Mouse (Mus musculus) activated CD4-positive, CD25-positive, alpha-beta regulatory T cell (primary cell): ENCODE measurements around the gene Flvcr2. TPM values are rescaled to one million over a fixed set of nuclear protein-coding genes. Genes with fewer than 3 reads are reported as not detected.

Experiments
- polyA plus RNA-seq, 2 experiments: library from polyadenylated mRNA; unstranded; fragments of 100-300 nt; shearing (Covaris generic); gene quantifications; one replicate each; pipeline ENCODE4 v1.2.1; 2017

Flvcr2 gene
- under 1 TPM; 0.27 to 0.42 TPM for polyA plus RNA-seq

DNA sequence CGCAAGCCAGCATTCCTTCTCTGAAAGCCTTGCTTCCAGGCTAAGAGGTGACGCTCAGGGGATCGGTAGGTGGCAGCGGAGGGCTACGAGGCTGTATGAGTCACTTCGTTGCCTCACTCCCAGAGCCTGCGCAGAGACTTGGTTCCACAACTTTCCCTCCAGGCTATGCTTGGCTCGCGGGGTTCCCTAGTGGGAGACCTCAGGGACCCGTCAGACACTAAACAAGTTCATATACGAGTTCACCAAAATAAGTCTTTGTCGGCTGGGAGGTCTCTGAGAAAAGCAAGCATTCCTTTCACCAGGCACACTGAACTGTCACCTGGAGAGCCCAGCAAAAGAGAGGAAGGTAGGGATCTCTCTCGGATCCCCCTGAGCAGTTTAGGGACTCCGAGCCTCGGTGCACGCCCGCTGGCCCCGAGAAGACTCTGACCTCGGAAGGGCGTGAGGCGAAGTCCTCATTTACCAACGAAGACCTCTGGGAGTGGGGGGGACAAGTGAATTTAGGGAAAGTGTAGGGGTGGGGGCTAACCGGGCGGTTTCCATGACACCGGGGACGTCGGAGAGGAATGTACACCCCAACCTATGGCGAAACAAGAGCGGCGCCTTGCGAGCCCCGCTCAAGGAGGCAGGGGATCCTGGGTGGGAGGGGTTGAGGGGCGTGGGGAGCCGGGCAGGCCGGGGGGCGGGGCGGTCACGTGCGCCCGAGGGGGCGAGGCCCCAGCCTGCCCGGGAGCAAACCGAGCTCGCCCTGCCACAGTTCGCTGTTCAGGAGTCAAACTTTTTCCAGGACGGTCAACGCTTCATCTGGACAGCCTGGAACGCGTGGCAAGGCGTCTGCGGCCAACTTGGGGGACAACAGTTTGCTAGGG, at the start of gene Flvcr2:
Gene Flvcr2, plus strand, starts transcription at position 713 of the 869 bp plus-strand sequence.

DNA sequence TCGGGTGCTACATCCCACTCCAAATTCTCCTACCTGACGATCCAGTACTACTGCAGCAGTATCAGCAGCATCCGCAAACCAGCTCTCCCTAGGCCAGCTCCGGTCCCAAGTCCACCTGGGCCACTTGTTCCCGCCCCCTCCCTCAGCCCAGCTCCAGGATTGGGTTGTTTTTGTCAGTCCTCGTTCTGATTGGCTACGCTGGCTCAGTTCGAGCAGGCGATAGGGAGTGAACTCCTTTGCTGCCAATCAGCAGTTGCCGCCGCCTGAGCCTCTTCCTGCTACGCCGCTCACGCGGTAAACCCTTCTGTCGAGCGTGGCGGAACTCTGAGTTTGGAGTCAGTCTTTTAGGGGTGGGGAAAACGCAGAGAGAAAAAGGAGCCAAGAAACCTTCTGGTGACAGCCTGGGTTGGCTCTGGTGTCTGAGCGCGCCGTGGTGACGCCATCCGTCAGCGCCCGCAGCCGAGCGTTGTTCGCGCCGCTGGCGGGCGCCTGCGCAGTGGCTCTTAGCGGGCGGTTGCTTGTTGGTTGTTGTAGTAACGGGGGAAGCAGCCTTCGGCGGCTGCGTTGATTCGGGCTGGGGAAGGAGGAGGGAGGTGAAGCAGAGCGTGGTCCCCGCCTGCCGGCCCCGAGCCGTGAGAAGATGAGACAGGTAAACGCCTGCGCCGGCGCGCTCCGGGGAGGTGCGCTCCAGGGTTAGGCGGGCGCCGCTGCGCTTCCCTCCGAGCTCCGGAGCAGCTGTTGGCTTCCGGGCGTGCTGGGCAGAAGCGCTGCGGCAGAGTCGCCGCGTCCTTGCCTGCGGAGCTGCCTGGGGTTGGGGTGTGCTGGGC, 78.3 kb downstream of the Flvcr2 start, which contains the start of the genes Erg28 and Ttll5:
Gene Erg28, minus strand, starts transcription at position 113 of the 827 bp plus-strand sequence.
Gene Ttll5, plus strand, starts transcription at position 222 of the 827 bp plus-strand sequence.

Other genes with a start within 250 kb of the Flvcr2 start
- 1 to 10 TPM; 2.9 to 7.2 TPM for gene Jdp2, start 147.5 kb upstream of the Flvcr2 start, polyA plus RNA-seq
- gene Batf, start 59.9 kb upstream of the Flvcr2 start, polyA plus RNA-seq: 100 to 1,000 TPM; 274 to 278 TPM
- 10 to 100 TPM; 89.1 to 93.0 TPM for gene Erg28, start 78.0 kb downstream of the Flvcr2 start, polyA plus RNA-seq
- gene Ttll5, start 78.1 kb downstream of the Flvcr2 start, polyA plus RNA-seq: 10 to 100 TPM; 10.8 to 12.4 TPM